ENCODE assay signal across 10 mouse cellular contexts in genomic region chr11:80601040-80601864, GRCm38 (mm10).
DNase-seq lines count a peak whose midpoint lies in the region; ATAC-seq lines count a peak whose summit lies in the region.
"Had no signal": no experiment of that assay in that cellular context is flagged by ENCODE, and none has a peak within 500 bp of the region (broad histone marks: within the 10 kb centered on the region; RNA-seq: fewer than 3 reads in every experiment).

No protein-coding gene starts in this region.

- H3K4me1 ChIP-seq in kidney, embryonic 15.5 days = peaks cover 2% of the 10 kb centered on the region; the same call in 1 of the 2 replicates

- H3K27me3 ChIP-seq in kidney, embryonic 15.5 days = peaks cover 9% of the 10 kb centered on the region; the same call in 1 of the 2 replicates

- H3K4me3 ChIP-seq in kidney, embryonic 15.5 days (replicated peaks) = no peak overlapping the region
- H3K4me3 ChIP-seq: embryonic facial prominence, embryonic 12.5 days had no signal

- no peak overlapping the region for H3K4me2 ChIP-seq in kidney, embryonic 15.5 days

- no peaks in the 10 kb centered on the region for H3K9me3 ChIP-seq in kidney, embryonic 15.5 days (replicated peaks)
- H3K9me3 ChIP-seq: embryonic facial prominence, embryonic 12.5 days had no signal

- H3K27ac ChIP-seq in kidney, embryonic 15.5 days = no peak overlapping the region
- H3K27ac ChIP-seq: embryonic facial prominence, embryonic 12.5 days; macrophage had no signal

- H3K9ac ChIP-seq in kidney, embryonic 15.5 days = no peak overlapping the region
- H3K9ac ChIP-seq: embryonic facial prominence, embryonic 12.5 days had no signal

- DNase-seq in adrenal gland, adult (ENCODE audit: inconsistent age in 2 of 2, low spot score in 1 of 2) = peak; percentile 22 to 64
- DNase-seq in adrenal gland, postnatal 4 days (ENCODE audit: low spot score in 2 of 2) = no peak
- DNase-seq in kidney, adult 11 months = peak; percentile 6
- peak; percentile 50 to 52 for DNase-seq in adrenal gland, postnatal 36 days
- peak; percentile 6 to 58 for DNase-seq in lung, postnatal 4 days
- no peak for DNase-seq in frontal cortex, adult 2 months (ENCODE audit: extremely low spot score in 1 of 2, low spot score in 1 of 2)
- no peak for DNase-seq in gastrocnemius, postnatal 36 days

- H3K36me3 ChIP-seq in kidney, embryonic 15.5 days = no peaks in the 10 kb centered on the region
- H3K36me3 ChIP-seq: embryonic facial prominence, embryonic 12.5 days had no signal

- WGBS in kidney, embryonic 15.5 days = 68% methylated on average over 20 of the region's 20 CpGs

- intact Hi-C loops in gastrocnemius, postnatal 36 days (cut with DNase I) = no loop called here

- no peak for ATAC-seq in kidney, embryonic 15.5 days (replicated peaks; ENCODE audit: low FRiP score)

Comparison
In these comparisons a context has a peak if more than half of its experiments do, and no peak if none do; other contexts are left out.
1. DNase-seq: peak in adrenal gland, adult (2 of 2), kidney, adult 11 months (single experiment), adrenal gland, postnatal 36 days (2 of 2) and lung, postnatal 4 days (2 of 2); none in adrenal gland, postnatal 4 days (0 of 2), frontal cortex, adult 2 months (0 of 2) and gastrocnemius, postnatal 36 days (0 of 2).